Mouse (Mus musculus) midbrain, embryonic 16.5 days (tissue): Measurements from ENCODE around the gene Maz. TPM values are rescaled to one million over a fixed set of nuclear protein-coding genes. Genes with fewer than 3 reads are reported as not detected.

Experiments used
- ATAC-seq: fragments of 200-750 bp; cut with Nextera tagmentation; 2 replicates; pipeline ENCODE4 v1.8.0; 2017; ENCODE audit warnings: moderate TSS enrichment
- H3K27ac ChIP-seq: fragments of 300-500 bp; sonication (generic); 2 replicates; pipeline ENCODE4 v1.5.1; 2014; ENCODE audit warnings: mild to moderate bottlenecking, low read length, mixed read lengths
- H3K27me3 ChIP-seq: fragments of 300-500 bp; sonication (generic); 2 replicates; pipeline ENCODE4 v1.6.1; 2014; ENCODE audit warnings: low read depth, low read length, mixed read lengths; ENCODE audit not compliant: control insufficient read depth, insufficient read depth
- H3K36me3 ChIP-seq: fragments of 300-500 bp; sonication (generic); 2 replicates; pipeline ENCODE4 v1.6.1; 2014; ENCODE audit warnings: mild to moderate bottlenecking, low read length, moderate library complexity, mixed read lengths; ENCODE audit not compliant: control insufficient read depth, insufficient read depth
- H3K4me1 ChIP-seq: fragments of 300-500 bp; sonication (generic); 2 replicates; pipeline ENCODE4 v1.6.1; 2014; ENCODE audit warnings: mild to moderate bottlenecking, low read length, mixed read lengths; ENCODE audit not compliant: control insufficient read depth, insufficient read depth
- H3K4me2 ChIP-seq: fragments of 300-500 bp; sonication (generic); 2 replicates; pipeline ENCODE4 v1.6.1; 2014; ENCODE audit warnings: mild to moderate bottlenecking, low read length, mixed read lengths
- H3K4me3 ChIP-seq: fragments of 300-500 bp; sonication (generic); 2 replicates; pipeline ENCODE4 v1.5.1; 2014; ENCODE audit warnings: low read depth, mild to moderate bottlenecking, low read length, moderate library complexity, mixed read lengths
- H3K9ac ChIP-seq: fragments of 300-500 bp; sonication (generic); 2 replicates; pipeline ENCODE4 v1.6.1; 2014; ENCODE audit warnings: low read depth, low read length, mixed read lengths
- H3K9me3 ChIP-seq: fragments of 300-500 bp; sonication (generic); replicated peaks from 2 replicates; pipeline ENCODE4 v1.6.1; 2014; ENCODE audit warnings: mild to moderate bottlenecking, low read length, mixed read lengths; ENCODE audit not compliant: control insufficient read depth, poor library complexity, severe bottlenecking
- WGBS: fragments of 180-500 bp; shearing (Covaris S2); extraction: QIAGEN DNeasy Blood & Tissue Kit; methylation state at CpG from one replicate; pipeline ENCODE4 v1.1.7; 2014; 5-methylcytosine and 5-hydroxymethylcytosine counted together
- polyA plus RNA-seq: library from polyadenylated mRNA; unstranded; fragments of >200 nt; fragmentation: Nextera tagmentation; extraction: Ambion mirVana; gene quantifications from 2 replicates; pipeline ENCODE4 v1.2.1, GENCODE M21; 2015

Maz gene
- polyA plus RNA-seq, 1 experiment from 2014 or later, result 46.7 TPM

DNA sequence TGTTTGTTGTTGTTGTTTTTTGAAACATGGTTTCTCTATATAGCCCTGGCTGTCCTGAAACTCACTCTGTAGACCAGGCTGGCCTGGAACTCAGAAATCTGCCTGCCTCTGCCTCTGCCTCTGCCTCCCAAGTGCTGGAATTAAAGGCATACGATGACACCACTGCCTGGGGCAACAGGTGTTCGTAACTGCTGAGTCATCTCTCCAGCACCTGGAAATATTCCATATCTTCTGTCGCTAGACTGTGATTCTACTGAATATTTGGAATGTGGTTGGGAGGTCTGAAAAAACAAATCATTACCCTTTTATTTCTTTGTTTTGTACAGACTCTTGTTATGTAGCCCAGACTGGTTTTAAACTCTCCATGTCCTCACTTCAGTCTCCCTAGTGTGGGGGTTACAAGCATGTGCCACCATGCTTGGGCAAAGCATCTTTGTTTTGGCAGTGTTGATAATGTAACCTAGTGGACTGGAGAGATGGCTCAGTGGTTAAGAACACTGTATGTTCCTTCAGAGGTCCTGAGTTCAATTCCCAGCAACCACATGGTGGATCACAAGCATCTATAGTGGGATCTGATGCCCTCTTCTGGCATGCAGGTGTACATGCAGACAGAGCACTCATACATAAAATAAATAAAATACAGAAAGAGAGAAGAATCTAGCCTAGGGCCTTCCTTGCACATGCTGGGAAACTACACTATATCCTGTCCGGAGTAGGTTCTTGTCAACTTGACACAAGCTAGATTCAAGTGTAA is 22.5 kb downstream of the Maz start:
- Histone ChIP-seq H3K4me3 (no peak overlapping the region), H3K4me1 (no peaks in the 10 kb centered on the region; the same call in 1 of the 2 replicates), H3K4me2 (no peak overlapping the region), H3K27me3 (no peaks in the 10 kb centered on the region), H3K27ac (no peak overlapping the region), H3K9me3 (no peaks in the 10 kb centered on the region), H3K9ac (no peak overlapping the region), H3K36me3 (no peaks in the 10 kb centered on the region)
- WGBS, result 96% methylated on average over 4 of the region's 4 CpGs
- no peak for ATAC-seq

DNA sequence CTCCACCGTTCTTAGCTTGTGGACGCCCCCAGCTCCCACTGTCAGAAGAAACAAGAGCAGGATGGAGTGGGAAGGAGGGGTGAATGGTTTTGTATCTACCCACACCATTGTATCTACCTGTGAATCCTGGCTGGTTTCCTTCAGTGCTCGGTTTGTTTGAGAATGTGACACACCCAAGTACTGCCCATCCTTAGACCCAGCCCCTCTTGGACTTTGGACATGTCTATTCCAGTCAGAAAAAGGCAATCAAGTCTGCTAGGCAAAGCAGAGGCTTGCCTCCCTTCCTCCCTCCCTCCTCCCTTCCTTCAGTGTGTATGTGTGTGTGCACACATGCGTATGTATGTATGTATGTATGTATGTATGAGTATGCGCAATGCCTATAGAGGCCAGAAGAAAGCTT is 23.2 kb downstream of the Maz start:
- 89% methylated on average over 5 of the region's 5 CpGs for WGBS

DNA sequence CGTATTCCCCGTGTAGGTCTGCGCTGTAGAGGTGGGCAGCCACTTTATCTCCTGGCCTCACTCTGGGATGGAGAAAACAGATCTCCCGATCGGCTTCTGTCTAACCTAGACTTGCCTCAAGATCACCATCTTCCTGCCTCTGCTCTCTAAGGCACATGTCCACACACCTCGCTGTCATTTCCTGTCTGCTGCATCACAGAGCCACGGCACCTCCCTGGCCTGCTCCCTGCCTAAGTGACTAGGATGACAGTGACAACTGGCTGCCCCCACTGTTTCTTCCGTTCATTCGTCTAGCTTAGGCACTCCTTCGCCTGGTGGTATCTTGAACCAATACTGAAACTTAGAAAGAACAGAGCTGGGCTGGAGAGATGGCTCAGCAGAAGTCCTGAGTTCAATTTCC is 27.3 kb downstream of the Maz start:
- Histone ChIP-seq H3K27ac (no peak overlapping the region), H3K4me1 (no peaks in the 10 kb centered on the region), H3K4me3 (no peak overlapping the region), H3K9ac (no peak overlapping the region), H3K9me3 (no peaks in the 10 kb centered on the region), H3K36me3 (no peaks in the 10 kb centered on the region), H3K4me2 (no peak overlapping the region), H3K27me3 (no peaks in the 10 kb centered on the region)
- WGBS, result 82% methylated on average over 10 of the region's 10 CpGs
- no peak for ATAC-seq

More for the DNA sequence above, 23.2 kb downstream of the Maz start:
- Histone ChIP-seq H3K9ac (no peak overlapping the region), H3K4me2 (no peak overlapping the region), H3K27ac (no peak overlapping the region), H3K4me3 (no peak overlapping the region), H3K27me3 (no peaks in the 10 kb centered on the region), H3K36me3 (no peaks in the 10 kb centered on the region), H3K4me1 (no peaks in the 10 kb centered on the region; the same call in 1 of the 2 replicates), H3K9me3 (no peaks in the 10 kb centered on the region)
- ATAC-seq, result no peak

DNA sequence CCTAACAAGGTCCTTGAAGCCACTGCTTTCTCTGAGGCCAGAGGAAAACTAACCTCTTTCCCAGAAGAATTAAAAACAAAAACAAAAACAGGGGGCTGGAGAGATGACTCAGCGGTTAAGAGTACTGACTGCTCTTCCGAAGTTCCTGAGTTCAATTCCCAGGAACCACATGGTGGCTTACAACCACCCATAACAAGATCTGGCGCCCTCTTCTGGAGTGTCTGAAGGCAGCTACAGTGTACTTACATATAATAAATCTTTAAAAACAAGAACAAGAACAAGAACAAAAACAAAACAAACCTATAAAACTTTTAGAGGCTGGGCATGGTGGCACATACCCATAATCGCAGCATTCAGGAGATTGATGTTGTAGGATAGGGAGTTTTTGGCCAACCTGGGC is 30.4 kb downstream of the Maz start:
- 77% methylated on average over 4 of the region's 4 CpGs for WGBS
- no peak overlapping the region for H3K4me2 ChIP-seq
- H3K27ac ChIP-seq, result no peak overlapping the region

DNA sequence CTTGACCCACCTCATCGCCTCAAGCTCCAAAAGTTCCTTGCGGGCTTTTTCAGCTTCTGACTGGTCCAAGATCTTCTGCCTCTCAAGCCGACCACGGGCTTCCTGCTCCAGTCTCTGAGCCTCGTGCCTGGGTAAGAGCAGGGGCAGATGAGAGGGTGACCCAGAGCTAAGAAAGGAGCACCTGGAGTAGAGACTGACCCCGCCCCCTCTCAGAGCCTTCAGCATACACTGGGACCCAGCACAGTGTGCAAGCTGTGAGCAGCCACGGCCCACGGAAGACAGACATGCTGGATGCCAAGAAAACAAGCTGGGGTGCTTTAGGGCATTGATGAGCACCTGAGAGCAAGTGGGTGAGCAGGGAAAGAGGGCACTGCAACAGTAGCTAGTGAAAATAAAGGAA is 38.0 kb downstream of the Maz start:
- Histone ChIP-seq H3K9ac (no peak overlapping the region), H3K9me3 (no peaks in the 10 kb centered on the region), H3K4me1 (no peaks in the 10 kb centered on the region), H3K4me3 (no peak overlapping the region), H3K4me2 (no peak overlapping the region), H3K36me3 (no peaks in the 10 kb centered on the region), H3K27me3 (no peaks in the 10 kb centered on the region), H3K27ac (no peak overlapping the region)
- WGBS, result 73% methylated on average over 8 of the region's 8 CpGs
- ATAC-seq, result no peak

More for the DNA sequence above, 30.4 kb downstream of the Maz start:
- Histone ChIP-seq H3K9me3 (no peaks in the 10 kb centered on the region), H3K9ac (no peak overlapping the region), H3K4me1 (no peaks in the 10 kb centered on the region), H3K27me3 (no peaks in the 10 kb centered on the region), H3K4me3 (no peak overlapping the region), H3K36me3 (no peaks in the 10 kb centered on the region)
- no peak for ATAC-seq

DNA sequence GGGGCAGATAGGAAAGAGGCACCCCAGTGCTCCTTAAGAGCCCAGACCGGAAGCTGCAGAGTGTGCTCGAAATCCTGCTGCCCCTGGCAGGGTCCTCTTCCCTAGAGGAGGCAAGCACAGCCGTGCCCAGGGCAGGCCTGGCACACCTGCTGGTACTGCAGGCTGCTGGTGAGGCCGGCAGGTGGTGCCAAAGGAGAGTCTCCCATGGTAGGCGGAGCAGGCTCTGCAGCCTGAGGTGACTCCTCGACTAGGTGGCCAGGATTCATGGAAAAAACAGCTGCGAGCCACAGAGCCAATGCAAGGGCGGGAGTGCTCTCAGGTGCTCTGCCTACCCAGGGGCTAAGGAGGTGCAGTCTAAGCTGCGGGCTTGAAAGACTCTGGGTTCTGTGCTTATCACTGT is 40.5 kb downstream of the Maz start:
- H3K4me1 ChIP-seq, result no peaks in the 10 kb centered on the region
- no peaks in the 10 kb centered on the region for H3K36me3 ChIP-seq
- H3K9ac ChIP-seq, result no peak overlapping the region
- H3K9me3 ChIP-seq, result no peaks in the 10 kb centered on the region
- no peak overlapping the region for H3K27ac ChIP-seq
- 48% methylated on average over 9 of the region's 9 CpGs for WGBS
- no peak overlapping the region for H3K4me3 ChIP-seq
- no peaks in the 10 kb centered on the region for H3K27me3 ChIP-seq
- H3K4me2 ChIP-seq, result no peak overlapping the region
- ATAC-seq, result no peak

DNA sequence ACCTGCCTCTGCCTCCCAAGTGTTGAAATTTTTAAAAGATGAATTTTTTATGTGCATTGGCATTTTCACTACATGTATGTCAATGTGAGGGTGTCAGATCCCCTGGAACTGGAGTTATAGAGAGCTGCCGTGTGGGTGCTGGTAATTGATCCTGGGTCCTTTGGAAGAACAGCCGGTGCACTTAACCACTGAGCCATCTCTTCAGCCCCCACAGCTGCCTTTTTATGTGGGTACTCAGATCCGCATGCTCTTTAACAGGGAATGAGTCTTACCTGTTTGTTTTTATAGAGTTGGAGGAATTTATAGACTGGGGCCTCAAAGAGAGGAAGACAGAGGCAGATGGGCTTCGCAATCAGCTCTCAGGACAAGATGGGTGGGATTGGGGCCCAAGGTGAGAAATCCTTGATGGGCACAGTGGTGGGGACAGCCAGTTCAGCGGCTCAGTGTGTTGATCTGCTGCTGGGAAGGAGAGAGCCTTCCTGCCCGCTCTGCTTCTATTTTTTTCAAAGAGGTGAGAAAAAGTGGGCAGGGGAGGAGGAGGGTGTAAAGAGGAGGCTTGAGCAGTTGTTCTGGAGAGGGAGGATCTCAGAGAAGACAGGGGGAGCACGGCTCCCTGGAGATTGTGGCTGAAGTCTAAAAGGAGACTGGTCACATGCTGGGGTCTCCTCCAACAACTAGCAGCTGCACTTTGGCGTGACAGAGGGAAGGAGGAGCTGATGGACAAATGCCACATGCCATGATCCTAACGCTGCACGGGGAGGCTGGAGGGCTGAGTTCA is 42.0 kb downstream of the Maz start:
- H3K9me3 ChIP-seq, result no peaks in the 10 kb centered on the region
- 60% methylated on average over 10 of the region's 10 CpGs for WGBS
- no peak for ATAC-seq
- H3K4me2 ChIP-seq, result no peak overlapping the region
- no peaks in the 10 kb centered on the region for H3K4me1 ChIP-seq
- no peak overlapping the region for H3K27ac ChIP-seq
- H3K4me3 ChIP-seq, result no peak overlapping the region
- H3K9ac ChIP-seq, result no peak overlapping the region
- peaks cover 7% of the 10 kb centered on the region; the same call in 1 of the 2 replicates for H3K36me3 ChIP-seq
- H3K27me3 ChIP-seq, result no peaks in the 10 kb centered on the region

DNA sequence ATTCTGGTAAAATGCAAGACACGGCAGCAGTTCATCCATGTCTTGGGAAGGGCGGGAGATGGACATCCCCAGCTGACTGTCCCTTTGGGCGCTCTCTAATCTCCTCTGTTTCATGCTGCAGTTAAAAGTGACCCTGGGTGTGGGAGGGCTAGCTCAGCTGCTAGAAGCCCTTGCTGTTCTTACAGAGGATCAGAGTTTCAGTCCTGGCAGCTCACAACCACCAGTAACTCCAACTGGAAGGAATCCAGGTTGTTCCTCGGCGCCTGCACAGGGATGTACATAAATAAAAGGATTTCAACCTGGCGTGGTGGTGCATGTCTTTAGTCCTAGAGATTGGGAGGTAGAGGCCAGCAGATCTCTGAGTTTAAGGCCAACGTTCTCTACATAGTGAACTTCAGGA is 43.7 kb downstream of the Maz start:
- ATAC-seq, result no peak
- Histone ChIP-seq H3K9me3 (no peaks in the 10 kb centered on the region), H3K4me3 (no peak overlapping the region), H3K27ac (no peak overlapping the region), H3K4me1 (no peaks in the 10 kb centered on the region), H3K36me3 (peaks cover 14% of the 10 kb centered on the region), H3K27me3 (no peaks in the 10 kb centered on the region), H3K9ac (no peak overlapping the region), H3K4me2 (no peak overlapping the region)
- WGBS, result 81% methylated on average over 7 of the region's 7 CpGs

DNA sequence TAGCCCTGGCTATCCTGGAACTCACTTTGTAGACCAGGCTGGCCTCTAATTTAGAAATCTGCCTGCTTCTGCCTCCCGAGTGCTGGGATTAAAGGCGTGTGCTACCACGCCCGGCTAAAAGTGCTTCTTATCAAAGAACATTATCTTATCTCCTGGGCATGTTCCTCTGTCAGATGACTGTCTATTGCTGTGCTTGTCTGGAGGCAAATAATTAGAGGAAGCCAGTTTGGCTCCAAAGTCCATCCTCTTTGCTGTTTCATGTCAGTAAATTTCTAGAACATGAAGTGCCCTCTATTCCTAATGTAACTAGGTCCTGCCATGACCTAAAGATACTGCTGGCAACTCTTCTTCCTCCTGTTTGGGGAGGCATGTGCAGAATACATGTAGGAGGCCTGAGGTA is 44.8 kb downstream of the Maz start:
- no peaks in the 10 kb centered on the region for H3K27me3 ChIP-seq
- H3K4me1 ChIP-seq, result peaks cover 5% of the 10 kb centered on the region
- no peak overlapping the region for H3K9ac ChIP-seq
- H3K4me3 ChIP-seq, result no peak overlapping the region
- WGBS, result 93% methylated on average over 4 of the region's 4 CpGs
- no peak overlapping the region for H3K27ac ChIP-seq
- ATAC-seq, result no peak
- H3K9me3 ChIP-seq, result no peaks in the 10 kb centered on the region
- no peak overlapping the region for H3K4me2 ChIP-seq
- peaks cover 14% of the 10 kb centered on the region for H3K36me3 ChIP-seq
